In the genomic region with DNA sequence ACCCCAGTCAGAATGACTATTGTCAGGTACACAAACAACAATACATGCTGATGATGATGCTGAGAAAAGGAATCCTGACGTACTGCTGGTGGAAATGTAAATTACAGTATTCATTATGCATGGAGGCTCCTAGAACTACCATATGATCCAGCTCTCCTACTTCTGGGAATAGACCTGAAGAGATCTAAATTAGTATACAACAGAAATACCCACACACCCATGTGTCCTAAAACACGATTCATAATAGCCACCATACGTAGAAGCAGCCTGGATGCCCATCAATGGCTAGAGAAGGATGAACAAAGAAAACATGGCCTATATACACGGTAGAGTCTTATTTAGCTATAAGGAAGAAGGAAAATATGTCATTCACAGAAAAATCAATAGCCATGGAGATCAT, we compare ENCODE assay signal across 20 mouse cellular contexts.
DNase-seq lines count a peak whose midpoint lies in the region; ATAC-seq and TF ChIP-seq lines count a peak whose summit lies in the region.
"Had no signal": no experiment of that assay in that cellular context is flagged by ENCODE, and none has a peak within 500 bp of the region (broad histone marks: within the 10 kb centered on the region; RNA-seq: fewer than 3 reads in every experiment).

No protein-coding gene starts in this region.

- peak overlapping the region; percentile 44; the same call in 1 of the 2 replicates for H3K27ac ChIP-seq in left cerebral cortex, adult 2 months

- ATAC-seq in frontal cortex, adult (ENCODE audit: low TSS enrichment) = peak; percentile 99
- ATAC-seq: activated CD4-positive, CD25-positive, alpha-beta regulatory T cell, adult 4 months; CD4-positive, CD25-positive, alpha-beta regulatory T cell, adult 4 months; Patski had no signal

- DNase-seq in frontal cortex, postnatal 10 days (ENCODE audit: low spot score in 2 of 2) = no peak
- no peak for DNase-seq in left cerebral cortex, adult 2 months (ENCODE audit: extremely low spot score in 1 of 2, low spot score in 2 of 2)
- DNase-seq in left cerebral cortex, postnatal 4 days = no peak
- peak; percentile 38 for DNase-seq in brain, adult 2 months (ENCODE audit: low read depth, low spot score)
- no peak for DNase-seq in spleen, adult 18-20 months
- DNase-seq: adrenal gland, adult 2 months; adrenal gland, adult 8-10 months; adrenal gland, postnatal 10 days; adrenal gland, postnatal 14 days; adrenal gland, postnatal 25 days; adrenal gland, postnatal 36 days; B cell, adult 2 months; cerebellum, adult 11 months; cerebellum, adult 11-12 months; cerebellum, adult 18-20 months; cerebellum, adult 2 months had no signal

- no peak overlapping the region for H3K4me3 ChIP-seq in left cerebral cortex, adult 2 months

- intact Hi-C loops in left cerebral cortex, adult 2 months (cut with DNase I) = no loop called here
- intact Hi-C loops in left cerebral cortex, postnatal 4 days (cut with DNase I) = no loop called here

- no peak; the same call in 1 of the 2 replicates for TF ChIP-seq CTCF in left cerebral cortex, adult 2 months (IDR thresholded peaks at IDR 0.05)
